Mouse (Mus musculus) frontal cortex, postnatal 25 days (tissue): ENCODE data around the gene Car4.

Experiments
- DNase-seq, 2 experiments: peaks; one replicate each; pipeline ENCODE4 v3.0.0; 2022; ENCODE audit warnings: low spot score in 2 of 2

Gene Car4

GRCm38 (mm10) chr11:84957591-84958270 lies at the start of gene Car4:
Car4 (plus strand) TSS chr11:84957786.
- no peak for DNase-seq

- DNase-seq = no peak
These were observed 49.1 kb upstream of the Car4 start for GRCm38 (mm10) chr11:84908480-84908879.

- DNase-seq = no peak
These were observed 47.2 kb upstream of the Car4 start for GRCm38 (mm10) chr11:84910411-84910810.

GRCm38 (mm10) chr11:84914673-84915072 lies 42.9 kb upstream of the Car4 start:
- no peak for DNase-seq

GRCm38 (mm10) chr11:84916053-84916702 lies 41.4 kb upstream of the Car4 start, which contains the start of gene Znhit3:
Znhit3 (minus strand) TSS chr11:84916366.
- DNase-seq = peak; percentile 70 to 81

- DNase-seq = no peak
These were observed 40.8 kb upstream of the Car4 start for GRCm38 (mm10) chr11:84916703-84917300.

GRCm38 (mm10) chr11:84918425-84918824 lies 39.2 kb upstream of the Car4 start:
- peak; percentile 84 to 89 for DNase-seq

GRCm38 (mm10) chr11:84919276-84919675 lies 38.3 kb upstream of the Car4 start:
- DNase-seq = no peak

- no peak for DNase-seq
These were observed 37.6 kb upstream of the Car4 start for GRCm38 (mm10) chr11:84919951-84920350.

GRCm38 (mm10) chr11:84920981-84921380 lies 36.6 kb upstream of the Car4 start:
- DNase-seq = no peak

- DNase-seq = no peak
These were observed 25.3 kb upstream of the Car4 start for GRCm38 (mm10) chr11:84932261-84932660.

- no peak for DNase-seq
These were observed 18.0 kb upstream of the Car4 start for GRCm38 (mm10) chr11:84939508-84940053.

- no peak for DNase-seq
These were observed 17.4 kb upstream of the Car4 start for GRCm38 (mm10) chr11:84940140-84940539.

GRCm38 (mm10) chr11:84943948-84944347 lies 13.6 kb upstream of the Car4 start:
- no peak for DNase-seq

- no peak for DNase-seq
These were observed 12.7 kb upstream of the Car4 start for GRCm38 (mm10) chr11:84944639-84945435.

- no peak for DNase-seq
These were observed 11.7 kb upstream of the Car4 start for GRCm38 (mm10) chr11:84945841-84946240.

GRCm38 (mm10) chr11:84947206-84947605 lies 10.4 kb upstream of the Car4 start:
- no peak for DNase-seq

- no peak for DNase-seq
These were observed 9.5 kb upstream of the Car4 start for GRCm38 (mm10) chr11:84948114-84948513.

- no peak for DNase-seq
These were observed 9.1 kb upstream of the Car4 start for GRCm38 (mm10) chr11:84948526-84948925.

GRCm38 (mm10) chr11:84952611-84953010 lies 5.0 kb upstream of the Car4 start:
- DNase-seq = no peak

GRCm38 (mm10) chr11:84956400-84956799 lies 1.2 kb upstream of the Car4 start:
- no peak for DNase-seq

- DNase-seq = no peak
These were observed 415 bp upstream of the Car4 start for GRCm38 (mm10) chr11:84957171-84957570.
